Mouse (Mus musculus): ENCODE results near the gene Ndc1.

DNA sequence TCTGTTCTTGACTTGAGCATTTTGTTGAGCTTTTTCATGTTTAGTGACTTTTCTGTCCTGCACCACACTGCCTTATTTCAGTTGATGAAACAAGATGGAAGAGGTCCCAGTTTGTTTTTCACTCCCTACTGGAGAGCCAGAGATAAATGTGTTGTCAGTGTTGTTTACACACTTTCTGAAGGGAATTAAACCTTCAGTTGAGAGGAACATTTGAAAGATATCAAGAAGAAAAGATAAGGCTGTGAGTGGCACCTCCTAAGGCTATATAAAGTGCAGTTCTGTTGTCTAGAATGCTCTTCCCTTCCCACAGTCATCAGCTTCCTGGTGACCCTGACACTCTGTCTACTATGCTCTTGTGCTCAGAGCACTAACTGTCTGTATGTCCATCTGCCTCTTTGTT is 16.2 kb upstream of the Ndc1 start:
- TF ChIP-seq CTCF (conservative IDR thresholded peaks at IDR 0.05; ENCODE audit: low read length) (no peak), POU5F1 (IDR thresholded peaks at IDR 0.05; ENCODE audit: borderline replicate concordance, low read length) (no peak)
